Mouse (Mus musculus) heart, postnatal 0 days (tissue): ENCODE results near the gene Kntc1. TPM values are rescaled to one million over a fixed set of nuclear protein-coding genes. Genes with fewer than 3 reads are reported as not detected.

ENCODE experiments used
- ATAC-seq: fragments of 200-750 bp; cut with Nextera tagmentation; 2 replicates; pipeline ENCODE4 v1.8.0; 2017; ENCODE audit warnings: low read depth, moderate number of reproducible peaks, moderate library complexity; ENCODE audit not compliant: insufficient read depth
- DNase-seq: peaks from one replicate; pipeline ENCODE4 v3.0.0-alpha.2; 2016; ENCODE audit warnings: low spot score
- H3K27ac ChIP-seq: fragments of 300-500 bp; sonication (generic); 2 replicates; pipeline ENCODE4 v1.5.1; 2014; ENCODE audit warnings: low read depth, mild to moderate bottlenecking
- H3K27me3 ChIP-seq: fragments of 300-500 bp; sonication (generic); 2 replicates; pipeline ENCODE4 v1.6.1; 2014; ENCODE audit warnings: low read length, mixed read lengths; ENCODE audit not compliant: control insufficient read depth, insufficient read depth
- H3K36me3 ChIP-seq: fragments of 300-500 bp; sonication (generic); replicated peaks from 2 replicates; pipeline ENCODE4 v1.6.1; 2014; ENCODE audit warnings: low read length, mixed read lengths; ENCODE audit not compliant: control insufficient read depth, insufficient read depth
- H3K4me1 ChIP-seq: fragments of 300-500 bp; sonication (generic); 2 replicates; pipeline ENCODE4 v1.6.1; 2014; ENCODE audit warnings: antibody characterized with exemption; ENCODE audit not compliant: control insufficient read depth, insufficient read depth
- H3K4me2 ChIP-seq: fragments of 300-500 bp; sonication (generic); 2 replicates; pipeline ENCODE4 v1.6.1; 2014; ENCODE audit warnings: low read depth, mild to moderate bottlenecking, low read length, moderate library complexity
- H3K4me3 ChIP-seq: fragments of 300-500 bp; sonication (generic); 2 replicates; pipeline ENCODE4 v1.5.1; 2014; ENCODE audit warnings: low read depth, low read length
- H3K9ac ChIP-seq: fragments of 300-500 bp; sonication (generic); replicated peaks from 2 replicates; pipeline ENCODE4 v1.6.1; 2014; ENCODE audit warnings: low read depth, low read length, mixed read lengths
- H3K9me3 ChIP-seq: fragments of 300-500 bp; sonication (generic); replicated peaks from 2 replicates; pipeline ENCODE4 v1.6.1; 2016; ENCODE audit warnings: low read length; ENCODE audit not compliant: control insufficient read depth
- CTCF ChIP-seq: IDR thresholded peaks from 2 replicates; pipeline ENCODE4 v1.5.1; 2016; ENCODE audit warnings: antibody characterized with exemption, control low read depth, low read depth
- EP300 ChIP-seq: IDR thresholded peaks from 2 replicates; pipeline ENCODE4 v1.6.1; 2016; ENCODE audit warnings: antibody characterized with exemption, low read depth
- WGBS: fragments of 180-500 bp; shearing (Covaris S2); extraction: QIAGEN DNeasy Blood & Tissue Kit; methylation state at CpG from one replicate; pipeline ENCODE4 v1.1.7; 2014; 5-methylcytosine and 5-hydroxymethylcytosine counted together
- polyA plus RNA-seq: library from polyadenylated mRNA; unstranded; fragments of >200 nt; fragmentation: Nextera tagmentation; extraction: Ambion mirVana; gene quantifications from 2 replicates; pipeline ENCODE4 v1.2.1, GENCODE M21; 2015
- total RNA-seq: library from RNA; depleted of rRNA; stranded (reverse); fragments of >200 nt; gene quantifications from 2 replicates; pipeline ENCODE4 v1.2.3, GENCODE M21; 2014; ENCODE audit warnings: low replicate concordance

Kntc1 gene
- total and polyA plus RNA-seq, 2 experiments from 2014 or later, result 3.8 to 15.6 TPM

- Histone ChIP-seq H3K4me2 (no peak overlapping the region), H3K4me1 (no peaks in the 10 kb centered on the region), H3K36me3 (no peaks in the 10 kb centered on the region), H3K27ac (no peak overlapping the region), H3K4me3 (no peak overlapping the region), H3K9ac (no peak overlapping the region), H3K9me3 (no peaks in the 10 kb centered on the region), H3K27me3 (no peaks in the 10 kb centered on the region)
- TF ChIP-seq CTCF (peak; percentile 33), EP300 (no peak)
- WGBS, result 56% methylated on average over 6 of the region's 6 CpGs
- ATAC-seq (no peak), DNase-seq (no peak)
These were observed 78.2 kb downstream of the Kntc1 start for GRCm38 (mm10) chr5:123827659-123828091.

GRCm38 (mm10) chr5:123832309-123832708 lies 82.8 kb downstream of the Kntc1 start:
- Histone ChIP-seq H3K4me3 (no peak overlapping the region), H3K36me3 (no peaks in the 10 kb centered on the region), H3K27me3 (no peaks in the 10 kb centered on the region), H3K4me2 (no peak overlapping the region), H3K4me1 (no peaks in the 10 kb centered on the region), H3K27ac (no peak overlapping the region), H3K9me3 (no peaks in the 10 kb centered on the region), H3K9ac (no peak overlapping the region)
- WGBS, result 77% methylated on average over 7 of the region's 7 CpGs
- no peak for DNase-seq
- ATAC-seq, result no peak
- no peak for TF ChIP-seq CTCF
- no peak for TF ChIP-seq EP300

- Histone ChIP-seq H3K9me3 (no peaks in the 10 kb centered on the region), H3K4me2 (no peak overlapping the region), H3K9ac (no peak overlapping the region), H3K27me3 (no peaks in the 10 kb centered on the region), H3K36me3 (no peaks in the 10 kb centered on the region), H3K4me1 (no peaks in the 10 kb centered on the region), H3K4me3 (no peak overlapping the region), H3K27ac (no peak overlapping the region)
- DNase-seq (no peak), ATAC-seq (no peak)
- 76% methylated on average over 3 of the region's 3 CpGs for WGBS
- no peak for TF ChIP-seq CTCF
- TF ChIP-seq EP300, result no peak
These were observed 85.3 kb downstream of the Kntc1 start for GRCm38 (mm10) chr5:123834836-123835235.

GRCm38 (mm10) chr5:123837371-123837770 lies 87.9 kb downstream of the Kntc1 start:
- no peak overlapping the region for H3K9ac ChIP-seq
- H3K4me2 ChIP-seq, result no peak overlapping the region
- no peaks in the 10 kb centered on the region for H3K27me3 ChIP-seq
- TF ChIP-seq CTCF (no peak), EP300 (no peak)
- DNase-seq (no peak), ATAC-seq (no peak)
- no peak overlapping the region for H3K4me3 ChIP-seq
- H3K27ac ChIP-seq, result no peak overlapping the region
- no peaks in the 10 kb centered on the region for H3K36me3 ChIP-seq
- no peaks in the 10 kb centered on the region for H3K9me3 ChIP-seq
- 43% methylated on average over 4 of the region's 4 CpGs for WGBS
- 0 out of 2 replicates have a peak, but pooled peaks cover 4% of the 10 kb centered on the region for H3K4me1 ChIP-seq

- Histone ChIP-seq H3K36me3 (no peaks in the 10 kb centered on the region), H3K4me3 (no peak overlapping the region), H3K27ac (no peak overlapping the region), H3K9me3 (no peaks in the 10 kb centered on the region), H3K4me2 (no peak overlapping the region), H3K27me3 (no peaks in the 10 kb centered on the region), H3K9ac (no peak overlapping the region), H3K4me1 (0 out of 2 replicates have a peak, but pooled peaks cover 4% of the 10 kb centered on the region)
- TF ChIP-seq CTCF (no peak), EP300 (no peak)
- 44% methylated on average over 11 of the region's 11 CpGs for WGBS
- DNase-seq (no peak), ATAC-seq (0 out of 2 replicates have a peak, but pooled peaks have one; percentile 30)
These were observed 92.9 kb downstream of the Kntc1 start for GRCm38 (mm10) chr5:123842221-123842934.

GRCm38 (mm10) chr5:123842935-123843282 lies 93.4 kb downstream of the Kntc1 start:
- Histone ChIP-seq H3K9me3 (no peaks in the 10 kb centered on the region), H3K27ac (no peak overlapping the region), H3K4me3 (no peak overlapping the region), H3K4me2 (no peak overlapping the region), H3K4me1 (0 out of 2 replicates have a peak, but pooled peaks cover 4% of the 10 kb centered on the region), H3K27me3 (no peaks in the 10 kb centered on the region), H3K9ac (no peak overlapping the region), H3K36me3 (no peaks in the 10 kb centered on the region)
- DNase-seq, result no peak
- no peak for ATAC-seq
- TF ChIP-seq CTCF (no peak), EP300 (no peak)
- WGBS, result 78% methylated on average over 3 of the region's 3 CpGs
